Mouse (Mus musculus) forebrain, embryonic 15.5 days (tissue): Measurements from ENCODE around the gene Cabp1. TPM values are rescaled to one million over a fixed set of nuclear protein-coding genes. Genes with fewer than 3 reads are reported as not detected.
A peak's percentile ranks its signal among the peaks of the same experiment; 100 is the strongest.

Experiments
- ATAC-seq: fragments of 200-750 bp; cut with Nextera tagmentation; replicated peaks from 2 replicates; pipeline ENCODE4 v1.8.0; 2017; ENCODE audit warnings: mild to moderate bottlenecking, moderate TSS enrichment, moderate library complexity
- H3K27ac ChIP-seq: fragments of 300-500 bp; sonication (generic); replicated peaks from 2 replicates; pipeline ENCODE4 v1.5.1; 2015; ENCODE audit warnings: mild to moderate bottlenecking, inconsistent platforms
- H3K27me3 ChIP-seq: fragments of 300-500 bp; sonication (generic); 2 replicates; pipeline ENCODE4 v1.6.1; 2015; ENCODE audit warnings: inconsistent platforms
- H3K36me3 ChIP-seq: fragments of 300-500 bp; sonication (generic); 2 replicates; pipeline ENCODE4 v1.6.1; 2015; ENCODE audit warnings: mild to moderate bottlenecking, inconsistent platforms
- H3K4me1 ChIP-seq: fragments of 300-500 bp; sonication (generic); 2 replicates; pipeline ENCODE4 v1.6.1; 2015; ENCODE audit warnings: inconsistent platforms
- H3K4me2 ChIP-seq: fragments of 300-500 bp; sonication (generic); replicated peaks from 2 replicates; pipeline ENCODE4 v1.6.1; 2015; ENCODE audit warnings: mild to moderate bottlenecking, inconsistent platforms
- H3K4me3 ChIP-seq: fragments of 300-500 bp; sonication (generic); 2 replicates; pipeline ENCODE4 v1.5.1; 2015; ENCODE audit warnings: mild to moderate bottlenecking, inconsistent platforms
- H3K9ac ChIP-seq: fragments of 300-500 bp; sonication (generic); replicated peaks from 2 replicates; pipeline ENCODE4 v1.6.1; 2015; ENCODE audit warnings: mild to moderate bottlenecking, inconsistent platforms
- H3K9me3 ChIP-seq: fragments of 300-500 bp; sonication (generic); 2 replicates; pipeline ENCODE4 v1.6.1; 2016; ENCODE audit warnings: inconsistent platforms
- WGBS: fragments of 180-500 bp; shearing (Covaris S2); methylation state at CpG from one replicate; pipeline ENCODE4 v1.1.7; 2015; ENCODE audit warnings: mixed read lengths; 5-methylcytosine and 5-hydroxymethylcytosine counted together
- polyA plus RNA-seq: library from polyadenylated mRNA; unstranded; fragments of >200 nt; fragmentation: Nextera tagmentation; extraction: Ambion mirVana; gene quantifications from 2 replicates; pipeline ENCODE4 v1.2.1, GENCODE M21; 2015

Gene Cabp1
- polyA plus RNA-seq, 1 experiment from 2014 or later: 9.8 TPM

DNA sequence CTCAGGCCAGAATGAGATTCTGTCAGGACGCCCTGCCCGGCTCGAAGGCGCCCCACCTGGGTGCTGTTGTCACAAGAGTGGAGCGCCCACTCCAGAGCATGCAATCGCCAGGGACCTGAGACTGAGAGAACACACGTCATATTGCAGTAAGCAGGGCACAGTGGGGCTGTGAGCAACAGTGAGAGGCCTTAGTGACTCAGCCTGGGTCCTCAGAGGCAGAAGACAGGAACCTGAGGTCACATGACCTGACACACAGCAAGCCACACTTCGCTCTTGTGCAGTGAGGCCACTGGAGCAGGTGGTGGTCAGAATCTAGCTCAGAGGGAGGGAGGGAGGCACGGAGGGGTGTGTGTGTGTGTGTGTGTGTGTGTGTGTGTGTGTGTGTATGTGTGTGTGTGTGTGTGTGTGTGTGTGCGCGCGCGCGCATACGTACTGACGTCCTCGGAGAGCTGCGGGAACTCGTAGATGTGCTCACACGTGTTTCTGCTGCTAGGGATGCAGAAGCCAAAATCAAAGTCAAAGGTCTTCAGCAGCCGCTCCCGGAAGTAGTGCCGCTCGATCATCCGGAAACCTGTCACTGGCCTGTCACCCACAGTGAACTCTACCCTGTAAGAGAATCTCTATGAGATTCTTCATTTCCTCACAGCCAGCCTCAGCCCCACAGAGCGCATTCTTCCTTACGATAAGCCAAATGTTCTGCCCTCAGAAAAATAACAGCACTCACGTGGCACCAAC lies 67.4 kb downstream of the Cabp1 start:
- H3K36me3 ChIP-seq: peaks cover 37% of the 10 kb centered on the region
- H3K27ac ChIP-seq: no peak overlapping the region
- no peak overlapping the region for H3K4me3 ChIP-seq
- no peaks in the 10 kb centered on the region for H3K27me3 ChIP-seq
- WGBS: 92% methylated on average over 27 of the region's 28 CpGs
- no peak overlapping the region for H3K4me2 ChIP-seq
- ATAC-seq: no peak
- no peaks in the 10 kb centered on the region for H3K9me3 ChIP-seq
- peaks cover 11% of the 10 kb centered on the region for H3K4me1 ChIP-seq
- no peak overlapping the region for H3K9ac ChIP-seq

DNA sequence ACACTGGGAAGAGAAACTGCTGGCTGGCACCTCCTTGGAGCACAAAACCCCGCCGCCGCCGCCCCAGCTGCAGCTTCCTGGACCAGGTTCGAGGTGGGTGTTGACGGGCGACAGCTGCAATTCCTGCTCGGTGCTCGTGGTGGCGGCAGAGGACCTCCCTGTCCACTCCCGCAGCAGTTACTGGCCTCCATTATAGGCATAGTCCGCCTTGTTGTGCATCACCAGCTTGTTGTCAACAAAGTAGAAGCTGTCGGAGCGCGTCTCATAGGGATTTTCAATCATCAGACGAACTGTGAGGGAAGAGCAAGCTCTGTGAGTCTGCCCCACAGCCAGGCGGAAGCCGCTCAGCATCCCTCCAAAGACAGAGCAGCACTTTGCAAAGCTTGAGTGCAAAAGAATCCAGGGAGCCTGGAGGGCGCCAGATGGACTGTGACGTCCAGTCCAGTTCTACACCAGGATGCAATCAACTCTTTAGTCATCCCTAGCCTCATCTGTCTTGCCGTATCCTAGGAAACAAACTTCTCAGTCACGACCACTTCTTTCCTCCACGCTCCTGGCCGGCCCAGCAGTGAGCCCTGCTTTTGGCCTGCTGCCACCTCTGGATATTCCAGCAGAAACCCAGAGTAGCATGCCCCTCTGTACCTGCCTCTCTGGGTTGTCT lies 68.8 kb downstream of the Cabp1 start:
- H3K4me1 ChIP-seq: peaks cover 11% of the 10 kb centered on the region
- ATAC-seq: peak; percentile 77
- H3K27me3 ChIP-seq: no peaks in the 10 kb centered on the region
- peak overlapping the region; percentile 62 for H3K27ac ChIP-seq
- peaks cover 35% of the 10 kb centered on the region for H3K36me3 ChIP-seq
- no peak overlapping the region for H3K9ac ChIP-seq
- no peaks in the 10 kb centered on the region for H3K9me3 ChIP-seq
- H3K4me3 ChIP-seq: no peak overlapping the region
- WGBS: 17% methylated on average over 24 of the region's 24 CpGs
- no peak overlapping the region for H3K4me2 ChIP-seq

DNA sequence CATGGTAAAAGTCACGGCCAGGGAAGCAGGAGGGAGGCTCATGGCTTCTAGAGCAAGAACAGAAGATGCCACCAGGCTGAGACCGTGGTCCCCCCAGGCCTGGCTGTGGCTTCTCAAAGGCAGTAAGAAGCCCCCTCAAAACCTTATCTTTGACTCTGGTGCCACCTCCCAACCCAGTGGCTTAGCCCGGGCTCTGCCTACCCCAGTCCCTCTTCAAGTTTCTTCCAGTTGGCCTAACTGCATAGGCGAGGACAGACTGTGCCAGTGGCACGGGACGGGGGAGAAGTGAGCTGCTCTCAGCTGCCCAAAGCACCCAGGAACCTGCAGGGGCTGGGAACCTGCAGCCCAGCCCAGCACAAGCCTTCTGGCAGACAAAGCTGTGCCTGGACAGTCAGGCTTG lies 69.5 kb downstream of the Cabp1 start:
- 98% methylated on average over 6 of the region's 6 CpGs for WGBS
- ATAC-seq: 0 out of 2 replicates have a peak, but pooled peaks have one; percentile 21
- Histone ChIP-seq H3K27ac (peak overlapping the region; percentile 62; the same call in 1 of the 2 replicates), H3K36me3 (peaks cover 32% of the 10 kb centered on the region), H3K9ac (no peak overlapping the region), H3K4me3 (no peak overlapping the region), H3K4me1 (peaks cover 11% of the 10 kb centered on the region), H3K9me3 (no peaks in the 10 kb centered on the region), H3K27me3 (no peaks in the 10 kb centered on the region), H3K4me2 (no peak overlapping the region)

DNA sequence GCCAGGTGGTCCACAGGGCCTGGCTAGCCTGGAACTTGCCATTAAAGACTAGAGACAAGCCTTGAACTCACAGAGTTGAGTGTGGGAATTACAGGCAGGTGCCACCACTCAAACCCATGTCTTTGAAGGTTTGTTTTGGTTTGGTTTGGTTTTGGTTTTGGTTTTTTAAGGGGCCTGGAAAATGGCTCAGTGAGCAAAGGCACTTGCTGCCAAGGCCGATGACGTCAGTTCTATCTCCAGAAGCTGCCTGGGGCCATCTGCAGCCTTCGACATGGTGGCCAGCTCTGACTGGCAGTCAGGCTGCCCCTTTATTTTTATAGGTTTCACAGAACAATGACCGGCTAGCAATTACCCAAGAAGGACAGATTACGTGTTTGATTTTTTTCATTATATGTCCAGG lies 73.2 kb downstream of the Cabp1 start:
- ATAC-seq: no peak
- WGBS: 57% methylated on average over 5 of the region's 5 CpGs
- no peak overlapping the region for H3K9ac ChIP-seq
- no peak overlapping the region for H3K4me3 ChIP-seq
- H3K36me3 ChIP-seq: peaks cover 6% of the 10 kb centered on the region
- H3K4me2 ChIP-seq: no peak overlapping the region
- H3K27ac ChIP-seq: no peak overlapping the region
- H3K4me1 ChIP-seq: peaks cover 20% of the 10 kb centered on the region
- no peaks in the 10 kb centered on the region for H3K27me3 ChIP-seq
- no peaks in the 10 kb centered on the region for H3K9me3 ChIP-seq

DNA sequence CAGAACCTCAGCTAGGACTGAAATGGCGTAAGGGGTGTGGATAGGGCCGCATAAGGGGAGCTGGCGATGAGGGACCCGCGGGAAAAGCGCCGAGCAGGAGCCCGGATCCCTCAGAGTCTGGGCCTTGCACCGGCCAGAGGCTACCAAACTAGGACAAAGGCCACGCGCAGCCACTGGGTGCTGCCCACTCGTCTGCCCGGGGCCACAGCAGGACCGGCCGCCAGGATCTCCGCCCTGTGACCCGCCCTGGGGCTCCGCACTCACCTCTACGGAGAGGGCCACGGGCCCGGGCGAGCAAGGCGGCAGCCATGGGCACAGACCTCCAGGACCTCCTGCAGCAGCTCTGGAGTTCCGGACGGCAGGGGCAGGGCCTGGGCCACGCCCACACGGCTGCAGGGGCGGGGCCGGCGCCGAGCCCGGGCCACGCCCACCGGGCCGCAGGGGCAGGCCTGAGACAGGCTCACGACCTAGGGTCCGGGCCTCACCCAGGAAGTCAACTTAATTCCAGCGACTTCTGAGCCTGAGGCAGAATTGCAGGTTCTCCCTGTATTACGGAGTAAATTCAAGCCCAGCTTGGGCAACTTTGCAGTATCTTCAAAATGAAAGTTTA lies 75.1 kb downstream of the Cabp1 start, which contains the start of gene Acads:
Gene Acads, minus strand, starts transcription at position 386 of the 610 bp plus-strand sequence.
- 0 out of 2 replicates have a peak within 1 kb of the TSS, but pooled peaks have one; percentile 29 for H3K27ac ChIP-seq
- H3K27me3 ChIP-seq: no peaks in the 10 kb centered on the region
- peak within 1 kb of the TSS; percentile 69 for H3K4me3 ChIP-seq
- no peaks in the 10 kb centered on the region for H3K9me3 ChIP-seq
- WGBS: under 1% methylated on average over 39 of the region's 39 CpGs
- peak within 1 kb of the TSS; percentile 70 for H3K9ac ChIP-seq
- H3K4me1 ChIP-seq: peaks cover 10% of the 10 kb centered on the region
- H3K36me3 ChIP-seq: peaks cover 6% of the 10 kb centered on the region
- peak within 1 kb of the TSS; percentile 85 for H3K4me2 ChIP-seq
- ATAC-seq: peak; percentile 84

Other genes with a start within 250 kb of the Cabp1 start
- gene Hnf1a, start 223.3 kb downstream of the Cabp1 start, polyA plus RNA-seq: not detected in 2 replicates
- gene Sppl3, start 183.2 kb downstream of the Cabp1 start, polyA plus RNA-seq: 19.2 and 31.7 TPM in 2 replicates
- gene Gm10401, start 96.1 kb downstream of the Cabp1 start, polyA plus RNA-seq: 34.6 and 35.0 TPM in 2 replicates
- gene Acads, start 75.0 kb downstream of the Cabp1 start, polyA plus RNA-seq: 22.3 and 24.1 TPM in 2 replicates
- gene Unc119b, start 59.4 kb downstream of the Cabp1 start, polyA plus RNA-seq: 44.4 and 46.2 TPM in 2 replicates
- 22.7 and 27.7 TPM in 2 replicates for gene Mlec, start 36.2 kb downstream of the Cabp1 start, polyA plus RNA-seq
- 96.9 and 98.6 TPM in 2 replicates for gene Pop5, start 41.5 kb upstream of the Cabp1 start, polyA plus RNA-seq
- gene Rnf10, start 78.5 kb upstream of the Cabp1 start, polyA plus RNA-seq: 185 and 191 TPM in 2 replicates
- gene Coq5, start 85.3 kb upstream of the Cabp1 start, polyA plus RNA-seq: 59.4 and 61.3 TPM in 2 replicates
- 1,446 and 1,524 TPM in 2 replicates for gene Dynll1, start 106.6 kb upstream of the Cabp1 start, polyA plus RNA-seq
- 200 and 204 TPM in 2 replicates for gene Srsf9, start 132.8 kb upstream of the Cabp1 start, polyA plus RNA-seq
- gene Gatc, start 146.8 kb upstream of the Cabp1 start, polyA plus RNA-seq: 33.6 and 36.6 TPM in 2 replicates
- 60.5 and 64.3 TPM in 2 replicates for gene Triap1, start 146.8 kb upstream of the Cabp1 start, polyA plus RNA-seq
- 968 and 991 TPM in 2 replicates for gene Cox6a1, start 154.6 kb upstream of the Cabp1 start, polyA plus RNA-seq
- gene Msi1, start 235.2 kb upstream of the Cabp1 start, polyA plus RNA-seq: 70.0 and 75.8 TPM in 2 replicates